Mouse (Mus musculus): ENCODE data around the gene Ano2.

The Ano2 gene

DNA sequence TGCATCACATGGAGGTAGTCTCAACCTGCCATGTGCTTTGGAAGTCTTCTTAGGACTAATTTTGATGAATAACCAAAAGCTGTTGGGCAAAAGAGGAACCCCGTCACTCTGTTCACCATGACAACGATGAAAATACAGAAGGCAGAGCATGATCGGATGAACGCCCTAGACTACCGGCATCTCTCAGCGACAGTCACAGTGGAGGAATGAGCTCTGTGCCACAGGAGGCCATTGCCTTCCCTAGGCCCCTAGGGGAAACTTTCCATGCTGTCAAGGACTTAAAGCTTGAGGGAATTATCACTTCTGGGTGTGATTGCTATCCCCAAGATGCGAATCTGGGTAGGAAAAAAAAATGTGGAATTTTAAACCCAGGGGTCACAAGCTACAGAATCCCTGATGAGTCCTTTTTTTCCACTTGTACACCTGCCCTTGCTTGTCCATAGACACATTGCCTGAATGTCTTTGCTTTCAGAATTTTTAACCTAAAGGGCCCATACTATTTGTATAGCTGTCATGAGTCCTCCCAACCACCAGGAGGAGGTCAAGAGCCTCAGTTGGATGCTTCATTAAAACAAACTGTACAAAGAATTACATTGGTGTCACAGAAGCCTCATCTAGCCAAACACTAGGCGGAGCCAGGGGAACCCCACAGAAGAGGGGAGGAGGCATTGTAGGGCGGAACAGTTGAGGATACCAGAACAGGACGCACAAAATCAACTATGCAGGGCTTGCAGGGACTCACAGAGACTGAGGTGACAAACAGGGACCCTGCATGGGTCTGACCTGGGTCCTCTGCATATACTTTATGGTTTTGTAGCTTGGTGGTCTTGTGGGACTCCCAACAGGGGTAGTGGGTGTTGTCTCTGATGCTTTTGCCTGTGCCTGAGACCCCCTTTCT is 53.2 kb downstream of the Ano2 start:
- DNase-seq (ENCODE audit: low spot score), result no peak

DNA sequence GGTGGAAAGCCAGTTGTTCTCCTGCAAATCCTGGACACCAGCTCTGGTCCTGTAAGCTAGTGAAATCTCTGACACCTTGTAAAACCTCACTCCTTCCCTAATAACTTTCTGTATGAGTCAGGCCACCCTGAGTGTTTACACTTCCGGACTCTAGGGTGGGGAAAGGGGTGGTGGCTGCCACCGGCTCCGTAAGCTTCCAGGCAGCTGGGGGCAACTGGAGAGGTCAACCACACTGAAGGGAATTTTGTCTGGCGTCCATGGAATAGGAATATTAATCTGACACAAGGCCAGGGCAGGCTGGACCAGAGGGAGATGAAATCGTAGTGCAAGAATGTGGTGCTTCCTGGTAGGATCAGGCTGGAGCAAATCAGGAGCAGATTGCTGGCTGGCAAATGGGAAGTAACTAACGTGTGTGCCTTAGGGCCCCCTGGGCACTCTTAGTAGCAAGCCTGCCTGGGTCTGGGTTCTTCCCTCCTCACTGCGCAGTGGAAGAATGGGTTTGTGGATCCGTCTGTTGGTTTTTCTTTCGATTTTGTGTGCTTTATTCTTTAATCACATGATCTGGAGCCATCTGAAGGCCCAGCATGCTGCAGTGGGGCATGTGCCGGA is 57.2 kb downstream of the Ano2 start:
- no peak for DNase-seq (ENCODE audit: low spot score)

DNA sequence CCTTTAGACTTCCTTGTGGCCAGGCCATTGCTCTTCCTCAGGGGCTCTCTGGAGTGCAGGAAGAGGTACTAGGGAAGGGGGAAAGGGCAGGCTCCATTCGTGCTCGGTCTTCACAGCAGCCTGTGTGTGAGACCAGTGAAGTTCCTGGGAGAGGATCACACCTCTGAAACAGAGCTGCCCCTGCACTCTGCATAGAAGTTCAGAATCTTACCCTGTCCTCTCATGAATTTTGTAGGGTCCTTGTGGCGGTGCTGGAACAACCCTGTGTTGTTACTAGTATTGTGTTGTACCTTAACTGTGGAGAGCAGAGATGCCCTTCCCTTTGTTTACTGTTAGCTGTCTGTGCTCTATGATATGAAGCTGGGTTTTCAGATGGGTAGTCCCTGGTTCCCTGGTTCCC is 58.4 kb downstream of the Ano2 start:
- DNase-seq (ENCODE audit: low spot score), result no peak

DNA sequence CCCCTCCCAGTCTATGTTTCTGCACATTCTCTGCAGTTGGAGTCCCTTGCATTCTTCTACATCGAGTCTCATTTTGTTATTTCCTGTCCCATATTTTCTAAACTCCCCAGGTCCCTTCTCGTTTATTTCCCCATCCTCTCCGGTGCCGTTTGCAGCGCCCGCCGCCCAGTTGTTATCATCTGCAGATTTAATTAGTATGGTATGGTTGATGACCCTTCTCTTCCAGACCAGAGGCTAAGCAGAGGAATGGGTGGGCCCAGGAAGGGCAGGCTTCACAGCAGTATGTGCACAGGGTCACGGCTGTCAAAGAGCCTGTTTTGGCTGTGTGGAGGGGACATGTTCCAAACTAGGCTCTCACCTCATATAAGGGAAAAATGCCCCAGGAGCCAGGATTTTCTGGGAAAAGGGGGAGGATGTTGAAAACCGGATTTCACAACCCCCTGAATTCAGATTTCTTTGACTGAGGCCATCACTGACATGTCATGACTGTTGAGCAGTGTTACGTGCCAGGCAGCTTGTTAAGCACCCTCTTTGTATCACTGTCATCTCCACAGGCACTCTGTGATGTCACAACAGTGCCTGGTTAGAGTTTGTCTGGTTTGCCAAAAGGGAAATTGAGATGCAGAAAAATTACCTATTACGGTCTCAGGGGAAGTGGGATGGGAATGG is 72.8 kb downstream of the Ano2 start:
- DNase-seq (ENCODE audit: low spot score), result no peak

DNA sequence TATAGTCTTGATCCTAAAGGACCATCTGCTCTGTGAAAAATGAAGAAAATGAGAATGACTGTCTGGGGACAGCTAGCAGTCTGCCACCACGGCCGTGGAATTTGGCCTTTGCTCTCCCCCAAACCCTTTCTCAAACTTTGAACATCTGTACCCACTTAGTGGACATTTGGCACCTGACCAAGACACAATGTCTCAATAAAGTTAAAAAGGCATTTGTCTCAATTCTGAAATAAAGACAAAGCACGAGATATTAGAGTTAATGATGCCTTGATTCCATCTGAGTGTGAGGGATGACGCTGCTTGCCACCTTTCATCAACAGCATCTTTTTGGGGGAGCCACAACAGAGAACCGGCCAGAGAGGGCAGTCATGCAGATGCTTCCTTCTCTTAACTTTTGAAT is 83.0 kb downstream of the Ano2 start:
- no peak for DNase-seq (ENCODE audit: low spot score)

DNA sequence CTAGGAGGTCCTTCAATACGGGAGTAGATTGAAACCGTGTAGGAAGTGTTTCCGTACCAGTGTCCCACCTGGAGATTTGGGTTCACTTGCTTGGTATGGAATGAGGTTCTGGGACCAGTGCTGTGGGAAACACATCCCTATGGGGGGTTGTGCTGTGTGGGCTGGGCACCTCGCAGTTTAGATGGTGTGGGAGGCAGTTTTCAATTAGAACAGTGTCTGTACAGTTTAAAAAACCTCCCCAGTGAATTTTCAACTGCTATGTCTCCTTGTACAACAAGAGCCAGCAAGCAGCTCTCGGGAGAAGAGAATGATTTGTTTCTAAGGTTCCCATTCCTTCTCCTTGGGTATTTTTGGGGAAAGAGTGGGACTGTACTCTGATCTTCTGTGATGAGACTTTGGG is 86.1 kb downstream of the Ano2 start:
- DNase-seq (ENCODE audit: low spot score), result no peak

DNA sequence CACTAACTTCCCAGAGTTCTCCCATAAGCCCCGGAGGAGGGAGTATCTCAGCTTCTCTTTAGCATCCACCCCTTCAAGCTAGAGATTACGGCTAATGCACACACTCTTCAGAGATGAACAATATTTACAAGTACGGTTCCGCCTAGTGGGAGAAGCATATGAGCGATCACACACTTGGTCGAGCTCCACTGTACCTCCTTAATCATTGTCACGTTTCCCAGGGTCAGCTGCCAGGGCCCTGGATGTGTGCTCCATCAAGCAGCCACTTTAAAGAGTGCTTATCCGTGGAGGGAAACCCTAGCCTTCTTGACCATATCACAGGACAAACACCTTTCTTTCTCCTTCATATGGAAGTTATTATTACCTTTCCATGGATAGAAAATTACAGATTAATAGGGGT is 112.7 kb downstream of the Ano2 start:
- no peak for DNase-seq (ENCODE audit: low spot score)

DNA sequence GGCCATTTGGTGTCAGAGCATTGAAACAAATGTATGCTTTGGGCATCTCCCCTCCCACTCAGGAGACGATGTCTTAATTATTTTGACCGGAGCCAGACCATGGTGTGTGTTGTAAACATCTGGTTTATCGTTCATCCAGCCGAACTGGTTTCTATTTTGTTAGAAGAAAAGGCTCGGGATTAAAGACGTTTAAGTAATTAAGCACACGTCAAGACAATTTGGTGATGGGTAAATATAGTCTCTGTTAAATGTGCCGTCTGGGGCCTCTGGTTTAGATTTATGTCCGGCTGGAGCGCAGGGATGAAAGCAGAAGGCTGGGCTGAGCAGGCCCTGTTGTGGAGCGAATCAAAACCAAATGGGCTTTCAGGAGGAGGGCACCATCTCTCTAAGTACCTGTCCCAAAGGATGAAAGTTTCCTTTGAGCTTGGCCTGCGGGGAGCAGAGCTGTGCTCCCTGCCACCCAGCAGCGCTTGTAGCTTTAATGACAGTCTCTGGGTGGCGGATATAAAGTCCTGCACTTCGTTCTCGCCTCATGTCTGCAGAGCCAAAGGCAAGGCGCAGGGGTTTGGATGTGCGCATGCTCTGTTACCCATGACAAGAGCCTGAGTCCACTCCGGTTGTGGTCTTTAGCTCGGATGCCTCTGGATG is 113.3 kb downstream of the Ano2 start:
- DNase-seq (ENCODE audit: low spot score), result no peak

DNA sequence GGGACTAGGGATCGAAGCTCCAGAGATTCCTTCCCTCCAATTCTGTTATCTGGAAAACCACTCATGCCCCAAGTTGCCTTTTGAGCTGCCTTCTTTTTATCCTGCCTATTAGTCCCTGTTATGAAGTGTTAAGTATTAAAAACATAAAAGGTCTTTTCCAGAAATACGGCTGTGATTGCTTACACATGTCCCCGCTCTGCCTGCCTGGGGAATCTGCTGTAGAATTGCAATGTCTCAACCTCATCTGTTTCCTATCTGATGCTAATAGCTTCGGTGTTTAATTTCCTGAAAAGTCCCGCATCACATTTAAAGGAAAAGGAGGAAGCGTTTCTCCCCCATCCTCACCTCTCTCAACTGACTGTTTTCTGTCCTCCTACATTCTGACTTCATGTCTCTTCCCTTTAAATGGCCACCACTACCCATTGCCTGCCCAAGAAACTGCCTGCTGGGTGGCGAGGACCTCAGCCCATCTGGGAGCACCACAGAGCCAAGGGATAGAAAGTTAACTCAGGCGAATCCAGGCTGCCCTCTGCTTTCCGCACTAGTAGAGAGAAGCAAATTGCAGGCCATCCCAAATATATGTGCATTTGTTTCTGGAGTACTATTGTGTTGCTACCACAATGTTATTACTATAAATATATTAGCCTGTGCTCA is 118.9 kb downstream of the Ano2 start:
- no peak for DNase-seq (ENCODE audit: low spot score)

DNA sequence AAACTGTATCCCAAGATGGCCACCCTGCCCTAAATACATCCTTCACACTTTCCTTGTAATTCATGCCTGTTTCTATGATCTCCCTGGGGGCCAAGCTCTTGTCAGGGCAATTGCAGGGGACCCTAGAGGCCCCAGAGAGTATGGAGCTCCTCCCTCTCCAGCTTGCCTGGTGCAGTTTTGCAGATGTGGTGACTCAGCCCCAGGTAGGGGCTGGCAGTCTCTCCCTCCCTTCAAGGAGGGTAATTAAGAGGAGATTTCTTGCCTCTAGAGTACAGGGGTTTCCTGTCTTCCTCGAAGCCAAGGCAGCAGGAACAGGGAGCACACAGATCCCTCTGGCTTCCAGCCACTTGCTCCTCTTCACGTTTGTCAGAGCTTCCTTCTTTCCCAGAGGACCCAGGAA is 121.2 kb downstream of the Ano2 start:
- no peak for DNase-seq (ENCODE audit: low spot score)

DNA sequence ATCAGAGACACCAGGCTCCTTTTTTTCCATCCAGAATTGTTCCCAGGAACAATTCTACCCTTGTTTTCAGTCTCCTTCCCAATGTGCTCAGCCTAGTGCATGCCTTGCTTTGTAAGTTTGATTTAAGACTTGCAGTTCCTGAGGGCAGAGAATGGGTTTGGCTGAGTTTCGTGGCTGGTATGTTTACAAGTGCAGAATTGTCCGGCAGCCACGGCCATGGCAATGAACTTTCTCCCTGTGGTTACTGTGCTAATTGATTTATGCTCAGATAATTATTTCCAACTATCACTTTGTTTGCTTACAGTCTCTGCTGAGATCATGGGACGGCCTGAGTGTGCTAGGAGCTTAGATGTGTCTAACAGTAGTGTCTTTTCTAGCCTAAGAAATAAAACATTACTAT is 147.9 kb downstream of the Ano2 start:
- DNase-seq (ENCODE audit: low spot score), result no peak

DNA sequence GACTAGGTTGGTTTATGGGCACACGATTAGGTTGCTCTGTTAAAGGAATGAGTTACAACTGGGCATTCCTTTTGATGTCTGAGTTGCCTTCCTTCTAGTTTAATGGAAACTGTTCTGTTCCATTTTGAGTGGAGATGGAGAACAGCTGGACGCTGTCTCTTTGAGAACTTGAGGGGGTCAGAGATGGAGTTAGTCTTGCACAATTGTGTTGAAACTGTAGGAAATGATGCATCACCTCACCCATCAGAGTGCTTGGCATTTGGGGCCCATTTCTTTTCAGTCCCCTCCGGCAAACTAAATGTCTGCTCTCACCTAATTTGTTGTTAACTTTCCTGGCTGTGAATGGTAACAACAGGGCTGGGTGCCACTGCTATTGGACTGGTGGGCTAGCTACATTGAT is 151.1 kb downstream of the Ano2 start:
- DNase-seq (ENCODE audit: low spot score), result no peak

DNA sequence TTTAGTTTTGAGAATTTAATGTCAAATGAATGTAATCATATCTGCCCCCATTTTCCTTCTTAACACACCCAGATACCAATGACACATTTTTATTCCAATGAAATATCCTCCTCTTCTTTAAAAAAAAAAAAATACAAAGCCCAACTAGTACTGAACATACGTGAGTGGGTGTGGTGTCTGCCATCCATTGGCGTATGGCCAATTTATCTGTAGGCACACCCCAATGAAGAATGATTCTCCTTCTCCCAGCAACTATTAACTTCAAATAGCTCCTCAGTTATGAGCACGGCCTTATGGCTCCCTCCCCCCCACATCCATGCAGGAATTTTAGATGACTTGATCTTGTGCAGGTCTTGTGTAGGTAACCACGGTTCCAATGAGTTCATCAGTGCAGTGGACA is 161.0 kb downstream of the Ano2 start:
- DNase-seq (ENCODE audit: low spot score), result no peak

DNA sequence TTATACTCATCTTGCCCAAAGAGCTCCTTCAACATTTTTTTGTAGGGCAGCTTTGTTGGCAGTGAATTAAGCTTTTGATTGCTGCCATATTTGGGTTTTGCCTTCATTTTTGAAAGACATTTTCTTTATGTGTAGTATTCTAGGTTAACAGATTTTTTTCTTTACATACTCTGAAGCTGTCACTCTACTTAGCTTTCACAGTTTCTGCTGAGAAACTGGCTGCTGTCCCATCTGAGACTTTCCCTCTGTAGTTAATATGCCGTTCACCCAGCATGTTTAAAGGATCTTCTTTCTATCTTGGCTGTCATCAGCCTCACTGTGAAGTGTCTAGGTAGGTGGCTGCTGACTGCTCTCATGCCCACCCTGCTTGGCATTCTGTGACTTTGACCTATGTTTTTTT is 168.1 kb downstream of the Ano2 start:
- DNase-seq (ENCODE audit: low spot score), result no peak

DNA sequence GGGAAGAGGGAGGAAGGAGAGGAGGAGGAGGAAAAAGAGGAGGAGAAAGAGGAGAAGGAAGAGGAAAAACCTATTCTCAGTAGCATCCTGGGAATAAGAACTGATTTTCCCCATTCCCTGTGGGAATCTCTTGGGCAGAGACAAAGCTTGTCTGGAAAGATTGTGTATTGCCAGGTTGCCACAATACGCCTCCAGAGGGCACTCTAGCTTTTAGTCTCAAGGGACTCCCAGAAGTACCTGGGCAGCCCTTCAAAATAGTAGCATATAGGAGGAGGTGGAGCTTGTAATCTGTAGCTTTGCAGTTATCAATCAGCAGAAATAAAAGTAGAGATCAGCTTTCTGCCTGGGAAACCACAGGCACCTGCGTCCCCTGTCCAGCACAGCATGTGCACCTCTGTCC is 178.3 kb downstream of the Ano2 start:
- DNase-seq (ENCODE audit: low spot score), result no peak

DNA sequence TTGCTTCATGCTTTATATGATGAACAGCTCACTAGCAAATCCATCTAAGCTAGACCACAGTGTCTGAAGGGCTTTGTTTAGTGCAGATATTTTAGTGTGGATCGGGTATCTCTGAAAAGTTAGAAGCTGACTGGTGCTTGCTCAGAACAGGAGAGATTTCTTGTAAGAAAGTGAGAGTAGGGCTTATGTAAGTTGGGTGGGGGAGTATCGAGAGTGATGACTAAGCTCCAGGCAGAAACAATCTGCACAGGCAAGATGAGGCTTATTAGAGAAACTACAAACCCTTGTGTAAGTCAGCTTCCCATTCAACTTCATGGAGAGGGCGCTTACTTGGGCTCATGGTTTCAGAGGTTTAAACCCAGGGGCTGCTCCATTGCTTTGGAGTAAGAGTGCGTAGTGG is 181.3 kb downstream of the Ano2 start:
- no peak for DNase-seq (ENCODE audit: low spot score)

DNA sequence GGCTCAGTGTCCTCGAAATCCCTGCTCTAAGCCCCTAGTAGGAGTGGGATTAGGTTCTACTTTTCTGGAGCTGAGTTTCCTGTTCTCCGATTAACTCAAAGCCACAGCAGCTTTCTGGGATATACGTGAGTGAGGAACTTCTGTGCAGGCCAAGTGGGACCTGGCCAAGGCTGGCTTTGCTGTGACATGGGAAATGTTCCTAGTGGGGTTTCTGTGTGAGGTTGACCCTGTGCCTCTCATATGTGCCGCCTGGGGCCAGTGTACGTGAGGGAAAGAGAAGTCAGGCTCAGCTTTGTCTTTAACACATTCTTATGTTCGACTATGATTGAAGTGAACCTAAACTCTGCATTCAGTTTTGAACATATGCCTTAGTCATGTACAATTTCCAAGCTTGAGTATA is 184.5 kb downstream of the Ano2 start:
- DNase-seq (ENCODE audit: low spot score), result no peak

DNA sequence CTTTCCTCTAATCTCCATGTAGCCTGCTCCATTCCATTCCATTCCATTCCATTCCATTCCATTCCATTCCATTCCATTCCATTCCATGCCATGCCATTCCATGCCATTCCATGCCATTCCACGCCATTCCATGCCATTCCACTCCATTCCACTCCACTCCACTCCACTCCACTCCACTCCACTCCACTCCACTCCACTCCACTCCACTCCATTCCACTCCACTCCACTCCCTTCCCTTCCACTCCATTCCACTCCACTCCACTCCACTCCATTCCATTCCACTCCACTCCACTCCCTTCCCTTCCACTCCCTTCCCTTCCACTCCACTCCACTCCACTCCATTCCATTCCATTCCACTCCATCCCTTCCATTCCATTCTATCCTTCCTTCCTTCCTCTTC is 186.7 kb downstream of the Ano2 start:
- DNase-seq (ENCODE audit: low spot score), result no peak

DNA sequence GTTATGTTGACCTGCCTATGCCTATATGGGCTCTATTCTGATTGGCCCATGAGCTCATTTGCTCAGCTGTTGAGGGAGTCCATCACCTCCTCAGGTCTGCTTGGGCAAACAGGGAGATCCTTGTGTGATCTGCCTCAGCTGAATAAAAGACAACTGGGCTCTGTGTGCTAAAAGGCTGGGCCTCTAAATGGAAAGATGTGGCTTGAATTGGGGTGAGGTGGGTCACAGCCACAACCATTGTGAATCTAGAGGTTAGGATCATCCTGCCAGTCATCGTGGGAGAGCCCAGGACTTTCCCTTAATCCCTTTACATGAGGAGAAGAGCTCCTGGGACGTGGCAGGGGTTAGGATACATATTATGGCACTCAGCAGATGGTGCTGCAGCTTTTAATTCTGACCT is 188.5 kb downstream of the Ano2 start:
- DNase-seq (ENCODE audit: low spot score), result no peak

DNA sequence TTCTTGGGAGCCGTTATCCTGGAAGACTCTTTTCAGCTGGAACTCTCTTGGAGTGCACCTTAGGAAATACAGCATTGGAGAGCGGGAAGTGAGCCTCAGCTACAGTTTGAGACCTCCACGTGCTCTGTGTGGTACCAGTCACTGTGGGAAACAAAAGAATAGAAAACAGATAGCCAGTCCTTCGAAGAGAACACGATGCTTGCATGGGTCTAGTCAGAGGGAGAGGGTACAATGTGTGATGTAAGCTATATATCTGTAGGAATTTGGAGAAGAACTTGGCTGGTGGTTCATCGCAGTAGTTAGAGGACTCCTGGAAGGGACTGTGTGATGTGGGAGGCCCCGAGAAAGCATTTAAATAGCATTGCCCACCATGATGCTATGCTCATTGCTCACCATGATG is 189.1 kb downstream of the Ano2 start:
- DNase-seq (ENCODE audit: low spot score), result no peak

DNA sequence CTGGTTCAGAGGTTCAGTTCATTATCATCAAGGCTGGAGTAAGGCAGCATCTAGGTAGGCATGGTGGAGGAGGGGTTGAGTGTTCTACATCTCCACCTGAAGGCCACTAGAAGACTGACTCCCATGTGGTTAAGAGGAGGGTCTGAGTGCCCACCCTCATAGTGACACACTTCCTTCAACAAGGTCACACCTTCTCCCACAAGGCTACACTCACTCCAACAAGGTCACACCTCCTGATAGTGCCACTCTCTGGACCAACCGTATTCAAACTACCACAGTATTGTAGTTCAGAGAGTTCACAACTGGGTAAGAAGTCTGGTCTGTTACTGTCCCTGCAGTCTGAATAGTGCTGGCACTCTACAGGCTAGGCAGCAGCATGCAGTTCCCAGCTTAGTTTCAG is 198.4 kb downstream of the Ano2 start:
- DNase-seq (ENCODE audit: low spot score), result no peak

DNA sequence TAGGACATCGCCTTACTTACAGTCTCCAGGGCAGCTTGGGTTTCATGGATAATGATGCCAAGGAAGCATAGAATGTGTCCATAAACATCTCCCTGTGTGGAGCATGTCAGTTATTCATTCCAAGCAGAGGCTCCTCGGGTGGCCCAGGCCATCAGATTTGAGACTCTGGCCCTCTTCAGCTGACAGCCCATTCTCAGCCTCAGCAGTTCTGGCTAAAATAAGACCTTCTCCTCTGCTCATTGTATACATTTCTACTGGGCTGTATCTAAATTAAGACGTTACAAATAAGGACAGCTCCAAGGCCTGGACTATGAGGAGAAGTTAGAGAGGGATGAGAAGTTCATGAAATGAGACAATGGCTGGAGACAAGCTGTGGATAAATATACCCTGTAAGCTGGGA is 204.1 kb downstream of the Ano2 start:
- DNase-seq (ENCODE audit: low spot score), result no peak

Data from layer of hippocampus, adult 9-10 months (tissue).